Mouse (Mus musculus) kidney, postnatal 25 days (tissue): ENCODE measurements around the gene Lamb1.

Source experiments
- DNase-seq, 2 experiments: peaks; one replicate each; pipeline ENCODE4 v3.0.0; 2021; ENCODE audit warnings: mixed read lengths in 2 of 2

Lamb1 gene

DNA sequence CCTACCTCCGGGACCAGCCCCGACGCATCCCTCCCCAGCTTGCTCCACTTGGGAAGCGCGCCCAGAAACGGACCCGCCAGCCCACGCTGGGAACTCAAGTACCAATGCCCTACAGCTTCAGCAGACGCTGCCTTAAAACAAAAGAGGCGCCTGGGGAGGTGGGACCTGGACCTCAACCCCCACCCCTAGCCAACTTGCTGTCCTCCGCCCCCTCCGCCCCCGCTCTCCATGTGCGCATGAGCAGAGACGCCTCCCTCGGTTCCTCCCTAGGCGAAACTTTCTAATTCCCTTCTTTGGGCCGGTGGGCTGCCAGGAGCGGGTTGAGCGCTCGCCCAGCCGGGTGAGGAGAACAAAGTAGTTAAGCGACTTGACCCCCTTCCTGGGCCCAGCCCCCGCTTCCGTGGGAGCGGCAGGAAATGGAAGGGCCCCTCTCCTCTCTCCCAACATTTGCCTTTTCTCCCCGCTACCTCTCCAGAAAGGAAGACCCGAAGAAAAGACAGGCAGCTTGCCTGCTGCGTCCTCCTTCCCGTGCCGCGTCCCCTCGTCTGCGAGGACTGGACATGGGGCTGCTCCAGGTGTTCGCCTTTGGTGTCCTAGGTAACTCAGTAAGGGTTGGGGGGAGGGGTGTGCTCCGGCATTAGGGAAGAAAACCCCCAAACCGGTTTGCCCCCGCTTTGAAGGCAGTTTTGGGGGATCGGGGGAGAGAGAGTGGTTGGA, at the start of gene Lamb1:
Gene Lamb1, plus strand, starts transcription at position 230 of the 717 bp plus-strand sequence.
- peak; percentile 91 to 94 for DNase-seq

DNA sequence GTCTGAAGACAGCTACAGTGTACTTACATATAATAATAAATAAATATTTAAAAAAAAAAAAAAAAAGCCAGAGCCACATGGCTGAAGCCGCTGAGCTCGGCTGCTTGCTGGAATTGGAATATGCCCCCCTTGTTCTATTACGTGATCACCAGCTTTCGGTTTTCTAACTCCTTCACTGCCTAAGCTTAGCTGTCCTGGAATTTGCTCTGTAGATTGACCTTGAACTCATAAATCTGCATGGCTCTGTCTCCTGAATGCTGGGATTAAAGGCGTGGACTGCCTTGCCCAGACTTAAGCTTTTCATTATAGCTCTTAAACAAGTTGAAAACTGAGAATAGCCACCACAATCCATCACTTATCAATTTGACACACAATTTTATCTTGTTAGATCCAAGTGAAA, 47.8 kb upstream of the Lamb1 start:
- no peak for DNase-seq

DNA sequence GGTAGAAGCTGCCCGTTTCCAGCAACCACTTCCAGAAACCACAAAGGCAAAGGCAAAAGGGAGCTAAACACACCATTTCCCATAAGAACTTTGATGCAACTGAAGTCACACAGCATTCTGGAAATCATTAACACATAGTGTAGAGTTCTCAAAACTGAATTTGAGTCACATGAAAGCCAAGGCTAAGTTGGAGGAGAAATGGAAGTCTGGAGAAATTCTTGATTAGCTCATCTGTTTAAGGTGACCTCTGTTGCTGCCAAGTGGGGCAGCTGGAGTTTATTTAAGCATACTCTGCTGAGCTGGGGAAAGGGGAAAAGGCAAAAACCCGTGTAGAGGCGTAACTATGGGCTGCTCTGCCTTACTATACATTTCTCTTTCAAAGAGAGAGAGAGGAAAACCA, 46.3 kb upstream of the Lamb1 start:
- DNase-seq, result peak; percentile 45 to 70

DNA sequence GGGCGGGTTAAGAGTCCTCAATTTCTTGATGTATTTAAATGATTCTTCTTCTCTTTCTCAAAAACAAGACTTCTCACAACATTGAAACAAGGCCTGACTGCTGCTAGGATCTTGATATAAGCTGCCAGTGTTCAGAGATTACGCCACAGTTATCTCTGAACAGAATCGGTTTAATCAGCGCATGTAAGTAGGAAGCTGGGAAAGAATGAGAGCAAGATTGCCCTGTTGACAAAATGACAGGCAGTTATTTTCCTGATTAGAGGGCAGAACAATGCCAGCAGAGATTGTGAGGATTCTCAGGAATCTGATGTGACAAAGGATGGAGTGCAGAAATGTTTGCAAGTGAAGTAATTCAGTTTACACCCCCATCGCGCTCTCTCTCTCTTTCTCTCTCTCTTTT, 43.5 kb upstream of the Lamb1 start:
- no peak for DNase-seq

DNA sequence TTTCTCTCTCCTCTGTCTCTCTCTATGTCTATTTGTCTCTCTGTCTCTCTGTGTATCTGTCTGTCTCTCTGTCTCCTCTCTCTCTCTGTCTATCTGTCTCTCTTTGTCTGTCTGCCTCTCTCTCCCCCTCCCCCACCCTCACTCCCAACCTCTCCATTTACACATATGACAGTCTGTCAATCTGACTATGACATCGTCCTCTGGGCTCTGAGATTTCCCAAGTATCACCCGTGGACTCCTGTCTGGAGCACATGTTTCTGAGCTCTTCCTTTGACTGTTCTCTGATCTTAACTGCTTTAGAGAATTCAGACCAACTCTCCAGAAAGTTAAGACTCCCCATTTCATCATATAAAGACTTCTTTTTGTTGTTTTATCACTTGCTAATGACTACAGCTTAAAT, 42.8 kb upstream of the Lamb1 start:
- no peak for DNase-seq

DNA sequence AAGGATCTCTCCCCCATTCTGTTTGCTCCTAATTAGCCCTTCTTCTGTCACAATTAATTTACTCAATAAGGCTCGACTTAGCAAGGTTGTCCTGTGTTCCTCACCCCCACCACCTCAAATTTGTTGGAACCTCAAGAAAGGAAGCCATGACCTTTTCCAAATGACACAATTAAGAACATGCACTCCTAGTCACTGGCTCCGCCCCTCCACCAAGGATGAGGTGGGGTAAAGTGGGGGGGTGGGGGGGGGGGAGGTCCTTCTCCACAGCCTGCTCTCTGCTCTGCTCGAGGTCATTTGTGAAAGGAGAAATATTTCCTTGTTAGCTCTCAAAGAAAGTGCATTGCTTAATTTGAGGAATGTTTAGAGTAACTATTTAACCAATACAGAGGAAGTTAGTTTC, 42.3 kb upstream of the Lamb1 start:
- DNase-seq, result peak; percentile 45 to 54

DNA sequence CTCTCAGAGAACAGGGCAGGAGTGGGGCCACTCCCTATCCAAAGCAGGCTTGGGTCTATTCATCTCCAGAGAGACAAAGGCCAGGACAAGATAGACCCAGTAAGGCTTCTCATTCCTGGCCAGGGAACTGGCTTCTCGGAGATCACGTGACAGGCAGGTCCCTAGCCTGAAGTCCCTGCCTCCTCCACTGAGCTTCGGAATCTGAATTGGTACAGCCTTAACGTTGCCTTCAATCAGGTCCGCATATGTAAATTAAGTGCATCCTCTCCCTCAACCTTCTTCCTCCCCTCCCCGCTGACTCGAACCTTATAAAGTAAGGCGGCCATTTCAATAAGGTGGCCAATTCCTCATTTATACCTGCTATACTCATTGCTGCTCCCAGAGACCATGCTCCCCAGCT, 39.6 kb upstream of the Lamb1 start:
- DNase-seq, result no peak

DNA sequence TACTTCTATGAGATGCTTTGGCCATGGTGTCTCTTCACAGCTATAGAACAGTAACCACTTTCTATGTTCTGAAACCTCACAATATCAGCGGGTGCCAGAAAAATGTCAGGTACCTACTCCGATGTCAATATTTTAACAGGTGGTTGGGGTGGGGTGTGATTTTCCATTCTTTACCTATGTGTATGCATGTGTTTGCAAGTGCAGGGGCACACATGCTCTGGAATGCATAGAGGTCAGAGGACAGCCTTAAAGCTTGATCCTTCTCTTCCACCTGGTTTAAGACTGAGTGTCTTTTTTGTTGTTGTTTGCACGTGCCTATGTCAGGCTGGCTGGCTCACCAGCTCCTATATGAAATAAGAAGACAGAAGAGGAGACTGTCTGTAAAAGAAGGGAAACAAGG, 37.9 kb upstream of the Lamb1 start:
- no peak for DNase-seq

DNA sequence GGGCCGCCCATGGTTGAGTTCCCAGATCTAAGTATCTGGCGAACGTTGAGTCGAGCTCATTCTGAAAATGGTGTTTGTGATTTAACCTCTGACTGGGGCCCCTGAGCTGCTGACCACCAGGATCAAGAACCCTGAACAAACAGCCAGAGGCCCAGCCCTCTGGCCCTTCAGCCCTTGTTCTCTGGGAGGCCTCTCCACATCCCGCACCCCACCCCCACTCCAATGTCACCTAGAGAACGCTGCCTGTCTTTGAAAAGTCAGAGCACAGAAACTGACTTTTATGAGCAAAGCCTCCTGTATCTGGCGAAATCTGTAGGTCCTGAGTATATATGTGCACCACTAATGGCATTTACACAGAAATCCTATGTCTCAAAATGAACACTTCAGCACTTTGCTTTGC, 36.2 kb upstream of the Lamb1 start:
- DNase-seq, result peak; percentile 32 to 59

DNA sequence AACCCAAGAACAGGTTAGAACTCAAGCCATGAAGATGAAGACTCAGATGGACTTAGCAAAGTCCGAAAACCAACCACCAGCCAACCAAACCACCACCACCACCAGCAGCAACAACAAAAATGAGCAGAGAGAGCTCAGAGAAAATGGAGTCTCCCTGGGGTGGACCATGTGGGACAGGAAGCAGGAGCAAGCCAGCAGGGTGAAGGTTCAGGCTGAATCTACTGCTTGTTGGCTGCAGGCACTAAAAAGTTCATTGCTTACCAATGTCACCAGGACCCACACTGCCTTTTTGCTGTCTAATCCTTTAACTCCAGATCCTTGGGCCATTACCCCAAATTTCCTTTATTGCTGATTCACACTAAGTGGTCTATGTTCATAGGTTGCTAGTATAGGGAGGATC, 32.4 kb upstream of the Lamb1 start:
- DNase-seq, result peak; percentile 29 to 56

DNA sequence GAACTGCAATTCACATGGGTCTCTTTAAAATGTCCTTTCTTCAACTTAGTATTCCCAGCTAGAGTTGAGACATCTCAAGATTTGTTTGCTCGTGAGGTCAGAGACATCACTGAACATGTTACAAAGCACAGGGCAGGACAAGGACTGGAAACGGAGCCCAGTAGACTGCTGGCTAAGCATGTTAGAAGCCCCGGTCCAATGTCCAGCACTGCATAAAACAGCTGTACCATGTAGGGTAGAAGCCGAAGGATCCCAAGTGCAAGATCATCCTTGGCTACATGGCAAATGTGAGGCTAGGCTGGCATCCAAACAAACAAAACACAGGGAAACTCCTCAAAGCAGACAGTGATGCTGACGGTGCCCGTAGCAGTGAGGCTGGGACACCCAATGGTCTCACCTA, 30.0 kb upstream of the Lamb1 start:
- peak; percentile 31 to 62 for DNase-seq

DNA sequence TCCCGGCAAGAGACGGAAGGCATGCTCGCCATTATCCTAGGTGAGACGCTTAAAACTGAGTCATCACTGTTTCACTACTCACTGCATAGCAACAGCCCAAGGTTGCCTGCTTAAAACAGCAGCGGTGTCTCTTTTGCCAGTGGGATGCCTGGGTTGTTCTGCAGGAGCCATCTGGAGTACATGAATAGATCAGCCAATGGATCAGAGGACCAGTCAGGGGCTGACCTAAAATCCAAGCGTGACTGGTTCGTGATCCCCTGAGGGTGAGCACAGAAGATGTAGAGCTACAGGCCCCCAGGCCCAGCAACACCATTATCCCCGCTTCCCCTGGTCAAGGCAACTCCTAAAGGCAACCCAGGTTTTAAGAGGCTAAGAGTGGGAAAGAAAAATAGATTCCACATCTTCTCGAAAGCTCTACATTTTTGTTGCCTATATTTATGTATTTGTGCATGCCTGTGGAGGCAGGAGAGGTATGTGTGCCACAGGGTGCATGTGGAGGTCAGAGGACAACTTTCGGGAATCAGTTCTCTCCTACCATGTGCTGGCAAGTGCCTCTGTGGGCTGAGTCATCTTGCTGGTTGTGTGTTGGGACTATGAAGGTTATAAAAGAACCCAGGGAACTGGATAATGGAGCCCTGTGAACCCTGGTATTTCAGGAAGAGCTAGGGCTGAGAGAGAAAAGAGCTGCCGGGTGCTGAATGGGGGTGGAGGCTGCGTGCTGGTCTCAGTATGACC, 28.0 kb upstream of the Lamb1 start:
- no peak for DNase-seq

DNA sequence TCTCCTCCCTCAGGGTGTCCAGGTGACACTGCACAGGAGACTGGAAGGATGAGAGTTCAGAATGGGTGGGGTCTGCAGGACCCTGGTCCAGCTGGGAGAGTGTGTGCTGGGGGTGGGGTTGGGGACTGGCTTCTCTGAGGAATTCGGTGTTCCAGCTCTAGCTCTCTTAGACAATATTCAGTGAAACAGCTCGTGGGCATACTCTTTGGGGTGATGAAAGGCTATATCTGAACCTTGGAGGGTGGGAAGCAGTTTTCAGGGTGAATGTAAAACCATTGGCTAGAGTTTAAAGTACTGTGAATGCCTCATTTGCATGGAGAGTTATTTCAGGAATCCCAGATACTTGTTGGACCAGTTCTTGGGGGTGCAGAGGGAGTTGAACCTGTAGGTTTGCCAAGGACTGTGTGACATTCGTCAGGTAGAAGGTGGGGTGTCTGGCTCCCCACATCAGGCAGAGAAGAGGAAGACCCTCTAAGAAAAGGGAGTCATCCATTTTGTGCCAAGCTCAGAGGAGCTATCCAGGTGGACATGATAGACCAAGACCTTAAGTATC, 25.9 kb upstream of the Lamb1 start:
- DNase-seq, result peak in 1 of 2 experiments; percentile 12

DNA sequence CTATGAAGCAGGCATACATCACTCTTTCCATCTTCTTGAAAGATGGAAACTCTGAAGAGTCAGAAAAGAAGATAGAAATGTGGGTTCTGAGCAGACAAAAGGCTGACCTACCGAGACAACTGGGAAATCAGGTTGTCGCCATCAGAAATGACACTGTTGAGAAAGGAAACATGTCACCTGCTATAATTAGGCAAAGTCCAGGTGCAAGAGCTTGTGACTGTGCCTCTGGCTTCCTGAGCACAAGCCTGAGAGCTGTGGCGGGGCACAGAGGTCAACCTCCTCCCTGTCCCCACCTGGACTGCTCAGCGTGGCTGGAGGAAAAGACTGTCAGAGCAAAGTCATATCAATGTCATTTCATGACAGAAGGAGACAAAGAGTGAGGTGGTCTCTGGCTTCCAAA, 25.2 kb upstream of the Lamb1 start:
- DNase-seq, result no peak

DNA sequence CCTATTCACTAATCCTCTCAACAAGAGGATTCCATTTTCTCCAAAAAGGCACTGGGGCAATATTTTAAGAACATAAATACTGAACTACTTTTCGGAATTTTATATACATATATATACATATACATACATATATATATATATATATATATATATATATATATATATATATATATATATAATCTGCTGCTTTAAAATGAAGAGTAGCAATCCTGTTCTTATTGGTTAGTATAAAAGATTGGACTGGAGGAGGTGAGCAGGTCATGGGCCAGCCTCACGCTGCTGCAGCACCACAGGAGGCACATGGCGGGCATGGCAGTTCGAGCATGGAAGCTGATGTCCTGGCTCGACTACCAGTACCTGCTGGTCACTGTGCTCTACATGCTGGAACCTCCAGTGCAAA, 24.6 kb upstream of the Lamb1 start, which contains the start of gene Gm6993:
Gene Gm6993, plus strand, starts transcription at position 301 of the 400 bp plus-strand sequence.
- no peak for DNase-seq

DNA sequence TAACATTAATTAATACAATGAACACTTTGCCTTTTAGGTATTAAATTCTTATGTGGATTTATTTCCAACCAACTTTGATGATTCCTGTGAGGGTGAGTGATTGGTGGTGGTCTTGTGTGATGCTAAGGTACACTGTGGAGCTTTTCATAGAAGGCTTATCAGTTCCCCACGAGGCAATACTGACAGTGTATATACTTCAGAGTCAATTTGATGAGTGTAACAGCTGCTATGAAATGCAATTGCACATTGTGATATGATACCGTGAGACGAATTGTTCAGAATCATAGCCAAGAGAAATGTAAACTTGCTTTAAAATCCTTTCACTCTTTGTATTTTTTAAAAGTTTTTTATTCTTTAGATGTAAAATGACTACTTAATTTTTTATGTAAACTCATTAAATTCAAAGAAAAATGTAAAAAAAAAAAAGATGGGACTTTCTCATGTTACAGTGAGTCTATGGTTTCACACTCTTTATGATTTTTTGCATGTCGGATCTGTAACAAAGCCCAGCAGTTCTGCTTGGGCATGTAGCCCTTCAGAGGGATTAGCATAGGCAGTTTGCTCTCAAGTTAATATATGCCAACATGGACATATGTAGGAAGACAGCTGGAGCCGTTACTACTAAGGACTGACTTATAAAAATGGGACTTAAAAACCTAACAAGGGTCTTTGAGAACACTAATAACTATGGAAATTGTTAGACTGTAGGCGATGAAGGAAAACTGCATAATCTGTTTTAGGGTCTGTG, 23.3 kb upstream of the Lamb1 start:
- no peak for DNase-seq

DNA sequence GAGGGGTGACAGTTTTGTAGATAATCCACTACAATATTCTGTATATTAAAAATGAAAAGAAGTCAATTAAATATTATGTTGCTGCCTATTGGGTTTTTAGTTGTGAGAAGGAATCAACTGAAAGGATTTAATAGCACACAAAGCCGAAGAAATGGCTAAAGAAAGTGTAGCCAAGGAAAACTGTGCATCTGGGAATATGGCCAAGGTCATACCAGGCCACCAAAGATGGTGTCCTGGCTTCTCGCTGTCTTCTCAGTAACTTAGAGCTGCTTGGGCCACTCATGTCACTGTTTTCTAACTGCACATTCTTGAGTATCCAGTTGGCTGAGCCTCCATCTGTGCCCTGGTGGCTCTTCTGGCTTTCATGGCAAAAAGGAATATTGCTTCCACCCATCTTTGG, 21.0 kb upstream of the Lamb1 start:
- DNase-seq, result no peak

DNA sequence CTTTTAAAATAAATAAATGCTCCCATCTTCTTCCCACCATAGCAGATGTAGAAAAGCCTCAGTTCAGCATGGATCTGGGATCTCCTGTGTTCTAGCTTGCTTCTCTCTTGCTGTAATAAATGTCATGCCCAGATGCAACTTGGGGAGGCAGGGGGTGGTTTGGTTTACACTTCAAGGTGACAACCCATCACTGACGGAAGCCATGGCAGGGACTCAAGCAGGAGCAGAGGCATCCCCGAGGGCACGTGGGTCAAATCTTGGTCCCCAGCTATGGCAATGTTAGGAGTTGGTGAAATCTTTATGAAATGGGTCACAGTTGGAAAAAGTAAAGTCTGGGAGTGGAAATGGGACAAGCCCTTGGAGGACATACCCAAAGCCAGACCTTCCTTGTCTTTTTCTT, 20.3 kb upstream of the Lamb1 start:
- no peak for DNase-seq

DNA sequence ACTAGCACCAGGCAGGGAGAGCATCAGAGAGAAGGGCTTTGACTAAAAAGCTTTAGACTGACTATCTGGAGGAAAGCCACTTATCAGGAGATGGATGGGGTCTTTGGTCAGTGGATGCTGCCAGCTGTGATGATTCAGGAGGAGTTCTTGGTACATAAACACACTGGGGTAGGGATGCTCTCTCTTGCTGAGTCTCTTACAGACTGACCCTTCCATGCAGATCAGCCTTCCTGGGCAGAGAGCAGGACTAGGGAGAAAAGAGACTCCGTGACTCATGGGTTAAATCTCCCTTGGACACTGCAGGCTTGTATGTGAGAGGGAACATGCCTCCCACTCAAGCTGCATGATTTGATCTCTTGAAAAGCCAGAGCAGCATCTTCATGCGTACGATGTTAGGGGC, 18.9 kb upstream of the Lamb1 start:
- no peak for DNase-seq

DNA sequence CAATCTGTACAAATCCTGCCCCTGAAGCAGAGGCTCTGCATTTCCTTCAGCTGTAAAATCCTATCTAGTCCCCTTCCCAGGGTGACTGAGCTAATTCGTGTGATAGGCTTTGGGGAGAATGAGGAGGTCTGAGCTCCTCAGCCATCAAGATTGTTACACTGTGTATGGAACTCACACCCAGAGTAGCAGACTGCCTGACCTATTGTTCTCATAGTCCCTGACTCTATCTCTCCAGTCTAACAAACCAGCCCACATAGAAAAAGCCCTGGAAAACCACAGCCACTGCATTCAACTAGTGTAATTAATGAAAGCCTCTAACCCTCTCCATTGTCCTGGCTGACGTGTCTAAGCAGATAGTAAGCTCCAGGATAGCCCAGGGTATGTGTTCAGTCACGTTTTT, 18.4 kb upstream of the Lamb1 start:
- DNase-seq, result no peak

DNA sequence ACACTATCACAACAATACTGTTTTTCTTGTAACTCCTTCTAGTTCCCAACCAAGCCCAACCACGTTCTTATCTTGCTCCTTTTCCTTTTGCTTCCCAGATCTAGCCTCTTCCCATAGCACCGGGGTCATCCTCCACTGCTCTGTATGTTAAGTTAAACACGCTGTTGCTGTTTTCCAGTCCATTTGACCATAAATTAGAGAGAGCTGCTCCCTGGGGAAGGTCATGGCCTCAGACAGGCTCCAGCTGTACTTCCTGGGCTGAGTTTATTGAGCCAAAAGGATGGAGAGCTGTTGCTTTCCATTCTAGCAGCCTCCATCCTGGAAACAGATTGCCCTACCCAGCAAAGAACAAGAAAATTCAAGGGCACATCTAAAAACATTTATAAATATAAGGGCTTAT, 16.9 kb upstream of the Lamb1 start:
- no peak for DNase-seq

DNA sequence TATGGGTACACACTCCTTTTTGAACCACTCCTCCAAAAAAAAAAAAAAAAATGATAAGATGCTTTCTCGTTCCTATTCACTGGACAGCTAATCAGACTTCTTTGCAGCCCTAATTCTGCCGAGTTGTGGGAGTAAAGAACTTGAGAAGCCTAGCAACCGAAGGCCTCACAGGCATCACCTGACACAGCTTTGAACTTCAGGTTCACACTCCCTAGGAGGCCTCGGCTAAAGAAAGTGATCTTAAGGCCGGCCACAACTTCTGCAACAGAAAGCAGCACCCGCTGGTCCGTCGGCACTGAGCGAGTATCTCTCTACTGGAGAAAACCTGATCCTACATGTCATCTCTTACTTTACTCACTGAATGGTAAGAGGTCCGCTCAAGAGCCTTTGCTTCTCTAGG, 16.4 kb upstream of the Lamb1 start:
- DNase-seq, result no peak

DNA sequence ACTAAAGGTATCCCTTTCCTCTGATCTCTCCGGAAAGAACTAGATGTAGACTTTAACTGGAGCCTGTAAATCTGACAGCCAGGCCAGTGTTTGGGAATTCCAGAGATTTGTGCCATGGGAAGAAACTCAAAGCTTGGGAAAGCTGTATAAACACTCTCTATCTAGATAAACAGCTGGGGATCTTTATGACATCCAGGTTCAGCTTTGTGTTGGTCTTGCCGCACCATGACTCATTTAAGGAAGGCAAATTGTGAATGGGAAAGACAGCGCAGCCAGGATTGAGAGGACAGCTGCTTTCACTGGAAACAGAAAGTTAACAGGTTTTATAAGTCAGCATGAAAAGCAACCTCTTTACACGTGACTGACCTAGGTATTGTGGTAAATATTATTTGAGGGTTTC, 12.8 kb upstream of the Lamb1 start:
- DNase-seq, result no peak

DNA sequence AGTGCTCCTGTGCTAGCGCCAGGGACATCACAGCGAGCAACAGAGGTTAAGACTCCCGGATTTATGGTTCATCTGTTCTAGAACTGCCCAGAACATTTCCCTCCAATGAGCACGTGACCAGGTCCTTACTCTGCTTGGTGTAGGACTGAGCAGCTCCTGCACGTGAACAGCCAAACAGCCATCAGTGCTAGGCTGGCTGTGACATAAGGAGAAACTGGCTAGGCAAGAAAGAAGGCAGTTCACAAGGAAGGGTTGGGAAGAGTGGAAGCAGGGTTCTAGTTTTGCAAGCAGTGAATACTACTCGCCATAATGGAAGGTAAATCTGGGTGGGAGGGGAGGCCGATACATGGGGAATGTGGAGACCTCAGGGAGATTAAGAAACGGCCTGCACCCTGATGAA, 10.1 kb upstream of the Lamb1 start:
- peak in 1 of 2 experiments; percentile 44 for DNase-seq
